Mouse (Mus musculus): Measurements from ENCODE around the gene Peak1. TPM values are rescaled to one million over a fixed set of nuclear protein-coding genes. Genes with fewer than 3 reads are reported as not detected.
A peak's percentile ranks its signal among the peaks of the same experiment; 100 is the strongest.
"Not testable (repeated sequence)": the region's sequence is repeated elsewhere in the genome, so short reads cannot be mapped to it uniquely, and the experiment has no call there.

Gene Peak1
- polyA plus RNA-seq, 1 experiment = 7.6 TPM

- 86% methylated on average over 22 of the region's 22 CpGs for WGBS
- DNase-seq (ENCODE audit: low read depth, low spot score) = no peak
Observed at GRCm38 (mm10) chr9:56259790-56260494, 157.9 kb downstream of the Peak1 start.

GRCm38 (mm10) chr9:56258261-56258790 lies 159.5 kb downstream of the Peak1 start:
- 91% methylated on average over 10 of the region's 10 CpGs for WGBS
- DNase-seq (ENCODE audit: low read depth, low spot score) = no peak

GRCm38 (mm10) chr9:56257227-56258000 lies 160.5 kb downstream of the Peak1 start:
- WGBS = 90% methylated on average over 20 of the region's 20 CpGs
- DNase-seq (ENCODE audit: low read depth, low spot score) = no peak

GRCm38 (mm10) chr9:56255676-56256432 lies 162.0 kb downstream of the Peak1 start:
- DNase-seq (ENCODE audit: low read depth, low spot score) = no peak
- WGBS = 37% methylated on average over 6 of the region's 6 CpGs

GRCm38 (mm10) chr9:56244336-56244735 lies 173.5 kb downstream of the Peak1 start:
- WGBS = 34% methylated on average over 8 of the region's 8 CpGs
- no peak for DNase-seq (ENCODE audit: low read depth, low spot score)

- 32% methylated on average over 7 of the region's 7 CpGs for WGBS
- DNase-seq (ENCODE audit: low read depth, low spot score) = peak; percentile 99
Observed at GRCm38 (mm10) chr9:56243885-56244284, 174.0 kb downstream of the Peak1 start.

GRCm38 (mm10) chr9:56242686-56243085 lies 175.2 kb downstream of the Peak1 start:
- DNase-seq (ENCODE audit: low read depth, low spot score) = no peak

GRCm38 (mm10) chr9:56241076-56241475 lies 176.8 kb downstream of the Peak1 start:
- 72% methylated on average over 5 of the region's 5 CpGs for WGBS
- DNase-seq (ENCODE audit: low read depth, low spot score) = no peak

More at GRCm38 (mm10) chr9:56242686-56243085, 175.2 kb downstream of the Peak1 start:
- WGBS = 54% methylated on average over 3 of the region's 3 CpGs

GRCm38 (mm10) chr9:56235871-56236298 lies 182.0 kb downstream of the Peak1 start:
- WGBS = 72% methylated on average over 6 of the region's 6 CpGs

GRCm38 (mm10) chr9:56235281-56235680 lies 182.6 kb downstream of the Peak1 start:
- WGBS = 84% methylated on average over 5 of the region's 5 CpGs

More at GRCm38 (mm10) chr9:56235871-56236298, 182.0 kb downstream of the Peak1 start:
- no peak for DNase-seq (ENCODE audit: low read depth, low spot score)

GRCm38 (mm10) chr9:56234561-56234960 lies 183.3 kb downstream of the Peak1 start:
- WGBS = 88% methylated on average over 3 of the region's 3 CpGs
- DNase-seq (ENCODE audit: low read depth, low spot score) = no peak

More at GRCm38 (mm10) chr9:56235281-56235680, 182.6 kb downstream of the Peak1 start:
- DNase-seq (ENCODE audit: low read depth, low spot score) = no peak

- WGBS = 47% methylated on average over 2 of the region's 2 CpGs
Observed at GRCm38 (mm10) chr9:56233316-56233715, 184.6 kb downstream of the Peak1 start.

GRCm38 (mm10) chr9:56230906-56231305 lies 187.0 kb downstream of the Peak1 start:
- no peak for DNase-seq (ENCODE audit: low read depth, low spot score)

More at GRCm38 (mm10) chr9:56233316-56233715, 184.6 kb downstream of the Peak1 start:
- DNase-seq (ENCODE audit: low read depth, low spot score) = no peak

GRCm38 (mm10) chr9:56227626-56228025 lies 190.2 kb downstream of the Peak1 start:
- WGBS = 89% methylated on average over 7 of the region's 7 CpGs

GRCm38 (mm10) chr9:56223429-56224051 lies 194.3 kb downstream of the Peak1 start:
- DNase-seq (ENCODE audit: low read depth, low spot score) = not testable (repeated sequence)
- 53% methylated on average over 45 of the region's 45 CpGs for WGBS

More at GRCm38 (mm10) chr9:56227626-56228025, 190.2 kb downstream of the Peak1 start:
- no peak for DNase-seq (ENCODE audit: low read depth, low spot score)

GRCm38 (mm10) chr9:56218860-56219259 lies 199.0 kb downstream of the Peak1 start:
- 94% methylated on average over 2 of the region's 2 CpGs for WGBS
- DNase-seq (ENCODE audit: low read depth, low spot score) = no peak

- DNase-seq (ENCODE audit: low read depth, low spot score) = no peak
- WGBS = 79% methylated on average over 2 of the region's 2 CpGs
Observed at GRCm38 (mm10) chr9:56218043-56218442, 199.8 kb downstream of the Peak1 start.

GRCm38 (mm10) chr9:56217386-56217785 lies 200.5 kb downstream of the Peak1 start:
- no peak for DNase-seq (ENCODE audit: low read depth, low spot score)
- WGBS = 30% methylated on average over 1 of the region's 1 CpGs
